Mouse (Mus musculus): Measurements from ENCODE around the gene Mark1.

DNA sequence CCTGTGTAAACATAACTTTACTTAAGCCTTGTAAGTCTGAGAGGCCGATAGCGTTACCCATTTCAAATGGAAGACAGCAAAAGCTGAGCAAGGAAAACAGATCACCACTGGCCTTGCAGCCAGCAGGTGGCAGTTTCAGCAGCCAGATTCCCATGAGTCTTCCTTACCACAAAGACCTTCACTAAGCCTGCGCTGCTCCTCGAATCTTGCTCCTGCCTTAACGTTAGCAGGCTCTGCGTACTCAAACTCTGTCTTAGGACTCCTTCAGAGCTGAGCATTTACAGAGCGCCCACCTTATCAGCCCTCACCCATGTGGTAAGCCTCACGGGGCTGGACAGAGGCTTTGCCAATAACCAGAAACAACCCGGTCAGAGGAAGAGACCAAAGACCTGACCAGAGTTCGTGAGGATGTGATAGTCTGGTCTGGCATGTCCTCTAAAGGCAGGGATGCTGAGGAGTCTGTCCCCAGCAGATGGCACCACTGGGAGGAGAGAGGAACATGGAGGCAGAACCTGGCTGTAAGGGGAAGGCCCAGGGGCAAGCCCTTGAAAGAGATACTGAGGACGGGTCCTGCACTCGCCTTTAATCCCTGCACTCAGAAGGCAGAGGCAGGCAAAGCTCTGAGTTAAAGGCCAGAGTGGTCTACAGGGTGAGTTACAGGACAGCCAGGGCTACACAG, 33.5 kb downstream of the Mark1 start:
- TF ChIP-seq POLR2A (IDR thresholded peaks at IDR 0.05; ENCODE audit: borderline replicate concordance, control insufficient read depth, low read depth, low read length) = no peak
- peak; percentile 31; the same call in 1 of the 2 replicates for TF ChIP-seq CTCF (IDR thresholded peaks at IDR 0.05; ENCODE audit: control insufficient read depth, insufficient read depth, low read length)
